Mouse (Mus musculus) midbrain, embryonic 12.5 days (tissue): Measurements from ENCODE around the gene Fam214b. TPM values are rescaled to one million over a fixed set of nuclear protein-coding genes. Genes with fewer than 3 reads are reported as not detected.
"Not testable (repeated sequence)": the region's sequence is repeated elsewhere in the genome, so short reads cannot be mapped to it uniquely, and the experiment has no call there.

ENCODE experiments used
- ATAC-seq: fragments of 200-750 bp; cut with Nextera tagmentation; 2 replicates; pipeline ENCODE4 v1.8.0; 2017; ENCODE audit warnings: low read depth, moderate TSS enrichment, moderate library complexity; ENCODE audit not compliant: low FRiP score
- H3K27ac ChIP-seq: fragments of 300-500 bp; sonication (generic); replicated peaks from 2 replicates; pipeline ENCODE4 v1.5.1; 2016; ENCODE audit warnings: mild to moderate bottlenecking
- H3K27me3 ChIP-seq: fragments of 300-500 bp; sonication (generic); 2 replicates; pipeline ENCODE4 v1.6.1; 2016; ENCODE audit warnings: mild to moderate bottlenecking
- H3K36me3 ChIP-seq: fragments of 300-500 bp; sonication (generic); 2 replicates; pipeline ENCODE4 v1.6.1; 2016
- H3K4me1 ChIP-seq: fragments of 300-500 bp; sonication (generic); 2 replicates; pipeline ENCODE4 v1.6.1; 2016
- H3K4me2 ChIP-seq: fragments of 300-500 bp; sonication (generic); replicated peaks from 2 replicates; pipeline ENCODE4 v1.6.1; 2016; ENCODE audit warnings: mild to moderate bottlenecking, moderate library complexity
- H3K4me3 ChIP-seq: fragments of 300-500 bp; sonication (generic); 2 replicates; pipeline ENCODE4 v1.5.1; 2016; ENCODE audit warnings: mild to moderate bottlenecking
- H3K9ac ChIP-seq: fragments of 300-500 bp; sonication (generic); replicated peaks from 2 replicates; pipeline ENCODE4 v1.6.1; 2016; ENCODE audit warnings: mild to moderate bottlenecking, moderate library complexity
- H3K9me3 ChIP-seq: fragments of 300-500 bp; sonication (generic); 2 replicates; pipeline ENCODE4 v1.6.1; 2016; ENCODE audit warnings: mild to moderate bottlenecking
- WGBS: fragments of 180-500 bp; shearing (Covaris S2); methylation state at CpG from one replicate; pipeline ENCODE4 v1.1.7; 2016; 5-methylcytosine and 5-hydroxymethylcytosine counted together
- polyA plus RNA-seq: library from polyadenylated mRNA; unstranded; fragments of >200 nt; fragmentation: Nextera tagmentation; extraction: Ambion mirVana; gene quantifications from 2 replicates; pipeline ENCODE4 v1.2.1, GENCODE M21; 2016

Fam214b gene
- polyA plus RNA-seq, 1 experiment from 2014 or later, result 51.8 TPM

DNA sequence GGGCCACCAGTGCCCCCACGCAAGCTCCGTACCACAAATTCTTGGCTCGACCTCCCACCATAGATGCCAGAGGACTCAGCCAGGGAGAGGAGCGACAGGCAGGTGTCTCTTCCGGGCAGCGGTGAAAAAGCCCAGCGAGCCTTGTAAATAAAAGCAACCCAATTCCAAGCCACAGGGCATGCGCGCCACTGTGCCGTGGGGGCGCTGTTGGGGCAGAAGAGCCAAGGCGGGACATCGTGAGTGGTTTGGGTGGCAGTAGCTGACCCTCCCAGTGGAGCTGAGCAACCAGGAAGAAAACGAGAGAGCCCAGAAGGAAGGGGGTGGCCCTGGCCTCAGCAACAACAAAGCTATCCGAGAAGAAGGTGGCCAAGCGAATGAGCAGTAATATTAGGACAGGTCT lies 25.1 kb downstream of the Fam214b start:
- ATAC-seq, result no peak
- H3K9ac ChIP-seq, result no peak overlapping the region

DNA sequence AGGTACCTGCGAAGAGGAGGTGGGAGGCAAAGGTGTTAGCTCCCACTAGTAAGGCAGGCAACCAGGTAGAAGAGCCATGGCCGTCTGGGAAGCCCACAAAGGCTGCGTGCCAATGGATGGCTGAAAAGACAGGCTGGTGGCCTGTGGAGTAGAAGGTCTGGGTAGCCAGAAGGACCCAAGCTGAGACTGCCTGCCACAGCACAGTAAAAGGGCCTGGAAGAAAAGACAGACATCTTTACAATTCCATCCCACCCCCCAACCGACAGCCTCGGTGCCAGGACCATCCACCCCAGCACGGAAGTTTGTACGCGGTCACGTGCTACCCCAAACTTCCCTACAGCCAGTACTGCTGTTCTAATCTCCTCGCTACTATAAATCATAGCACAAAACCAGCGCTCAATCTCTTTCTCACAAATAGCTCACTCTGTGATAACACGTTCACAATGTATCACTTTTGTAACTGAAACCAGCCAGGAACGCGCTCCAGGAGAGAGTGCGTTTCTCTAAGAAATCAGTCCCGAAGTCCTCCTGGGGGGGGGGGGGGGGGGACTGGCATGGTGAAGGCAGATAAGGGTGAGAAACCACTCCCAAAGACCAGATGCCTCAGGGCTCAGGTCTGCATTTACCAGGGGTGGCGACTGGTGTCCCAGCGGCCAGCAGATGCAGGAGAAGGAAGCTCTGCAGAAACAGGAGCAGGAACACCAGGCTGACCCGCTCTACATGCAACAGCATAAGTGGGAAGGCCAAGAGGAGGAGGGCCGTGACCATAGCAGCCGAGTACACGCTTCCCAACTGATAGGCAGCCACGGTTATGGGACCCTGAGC lies 26.2 kb downstream of the Fam214b start:
- Histone ChIP-seq H3K4me1 (peaks cover 10% of the 10 kb centered on the region), H3K4me3 (no peak overlapping the region), H3K4me2 (no peak overlapping the region), H3K9me3 (no peaks in the 10 kb centered on the region), H3K27ac (no peak overlapping the region), H3K36me3 (peaks cover 70% of the 10 kb centered on the region), H3K9ac (no peak overlapping the region), H3K27me3 (no peaks in the 10 kb centered on the region)
- no peak for ATAC-seq
- WGBS, result 92% methylated on average over 23 of the region's 23 CpGs

More for the DNA sequence above, 25.1 kb downstream of the Fam214b start:
- no peak overlapping the region for H3K27ac ChIP-seq
- H3K4me2 ChIP-seq, result no peak overlapping the region
- H3K9me3 ChIP-seq, result no peaks in the 10 kb centered on the region
- no peak overlapping the region for H3K4me3 ChIP-seq
- H3K27me3 ChIP-seq, result no peaks in the 10 kb centered on the region
- WGBS, result 87% methylated on average over 16 of the region's 16 CpGs
- peaks cover 12% of the 10 kb centered on the region for H3K4me1 ChIP-seq
- peaks cover 70% of the 10 kb centered on the region for H3K36me3 ChIP-seq

DNA sequence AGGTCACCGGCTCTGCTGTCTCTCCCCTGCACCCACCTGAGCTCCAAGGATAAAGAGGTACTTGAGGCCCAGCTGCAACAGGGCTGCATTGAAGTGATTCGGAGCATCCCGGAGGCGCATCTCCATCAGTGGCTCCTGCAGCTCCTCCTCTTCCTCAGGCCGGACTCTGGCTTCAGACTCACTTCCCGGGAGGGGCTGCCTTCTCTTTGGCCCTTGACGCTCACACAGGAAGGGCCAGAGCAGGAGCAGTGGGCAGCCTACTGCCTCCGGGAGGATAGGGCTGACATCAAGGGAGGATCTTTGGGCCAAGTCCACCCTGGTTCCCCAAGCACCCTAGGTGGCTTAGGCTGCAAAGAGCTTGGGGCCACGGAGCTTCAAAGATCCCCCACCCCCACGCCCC lies 26.8 kb downstream of the Fam214b start:
- Histone ChIP-seq H3K27ac (no peak overlapping the region), H3K9ac (no peak overlapping the region), H3K4me2 (no peak overlapping the region), H3K27me3 (no peaks in the 10 kb centered on the region), H3K4me1 (peaks cover 4% of the 10 kb centered on the region; the same call in 1 of the 2 replicates), H3K9me3 (no peaks in the 10 kb centered on the region), H3K4me3 (no peak overlapping the region), H3K36me3 (peaks cover 70% of the 10 kb centered on the region)
- no peak for ATAC-seq
- 93% methylated on average over 10 of the region's 10 CpGs for WGBS

DNA sequence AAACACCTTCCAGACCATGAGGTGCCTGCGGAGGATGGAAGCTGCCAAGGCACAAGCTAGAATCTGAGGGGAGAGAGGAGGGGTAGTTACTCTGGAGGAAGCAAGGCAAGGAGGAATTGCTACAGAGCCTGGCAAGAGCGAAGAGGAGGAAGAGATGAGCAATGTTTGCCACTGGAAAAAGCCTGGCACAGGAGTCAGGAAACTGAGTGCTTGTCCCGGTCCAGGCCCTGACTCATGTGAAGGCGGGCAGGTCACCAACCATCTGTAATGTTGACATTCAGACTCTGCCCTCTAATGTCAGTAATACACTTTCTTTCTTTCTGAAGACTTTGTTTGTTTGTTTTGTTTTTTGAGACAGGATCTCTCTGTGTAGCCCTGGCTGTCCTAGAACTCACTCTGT lies 27.9 kb downstream of the Fam214b start:
- peaks cover 65% of the 10 kb centered on the region for H3K36me3 ChIP-seq
- H3K4me3 ChIP-seq, result no peak overlapping the region
- H3K4me1 ChIP-seq, result no peaks in the 10 kb centered on the region
- WGBS, result 92% methylated on average over 4 of the region's 4 CpGs
- ATAC-seq, result no peak
- H3K27ac ChIP-seq, result no peak overlapping the region
- no peaks in the 10 kb centered on the region for H3K27me3 ChIP-seq
- no peaks in the 10 kb centered on the region for H3K9me3 ChIP-seq
- H3K4me2 ChIP-seq, result no peak overlapping the region
- H3K9ac ChIP-seq, result no peak overlapping the region

DNA sequence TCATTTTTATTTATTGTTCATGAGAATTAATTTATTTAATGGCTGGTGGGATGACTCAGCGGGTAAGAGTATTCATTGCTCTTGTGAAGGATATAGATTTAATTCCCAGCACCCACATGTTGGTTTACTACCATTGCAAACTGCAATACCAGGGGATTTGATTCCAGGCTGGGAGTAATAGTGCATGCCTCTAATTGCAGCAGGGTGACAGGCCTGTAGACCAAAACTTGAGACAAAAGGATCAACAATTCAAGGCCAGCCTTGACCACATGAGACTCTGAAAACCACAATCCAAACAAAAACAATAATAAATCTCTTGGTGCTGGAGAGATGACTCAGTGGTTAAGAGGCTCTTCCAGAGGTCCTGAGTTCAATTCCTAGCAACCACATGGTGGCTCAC lies 33.9 kb downstream of the Fam214b start:
- no peaks in the 10 kb centered on the region for H3K27me3 ChIP-seq
- no peak overlapping the region for H3K27ac ChIP-seq
- WGBS, result 97% methylated on average over 1 of the region's 1 CpGs
- H3K36me3 ChIP-seq, result 0 out of 2 replicates have a peak, but pooled peaks cover 5% of the 10 kb centered on the region
- no peak for ATAC-seq
- H3K9ac ChIP-seq, result no peak overlapping the region
- H3K9me3 ChIP-seq, result no peaks in the 10 kb centered on the region
- no peak overlapping the region for H3K4me2 ChIP-seq
- H3K4me3 ChIP-seq, result no peak overlapping the region
- H3K4me1 ChIP-seq, result peaks cover 12% of the 10 kb centered on the region

DNA sequence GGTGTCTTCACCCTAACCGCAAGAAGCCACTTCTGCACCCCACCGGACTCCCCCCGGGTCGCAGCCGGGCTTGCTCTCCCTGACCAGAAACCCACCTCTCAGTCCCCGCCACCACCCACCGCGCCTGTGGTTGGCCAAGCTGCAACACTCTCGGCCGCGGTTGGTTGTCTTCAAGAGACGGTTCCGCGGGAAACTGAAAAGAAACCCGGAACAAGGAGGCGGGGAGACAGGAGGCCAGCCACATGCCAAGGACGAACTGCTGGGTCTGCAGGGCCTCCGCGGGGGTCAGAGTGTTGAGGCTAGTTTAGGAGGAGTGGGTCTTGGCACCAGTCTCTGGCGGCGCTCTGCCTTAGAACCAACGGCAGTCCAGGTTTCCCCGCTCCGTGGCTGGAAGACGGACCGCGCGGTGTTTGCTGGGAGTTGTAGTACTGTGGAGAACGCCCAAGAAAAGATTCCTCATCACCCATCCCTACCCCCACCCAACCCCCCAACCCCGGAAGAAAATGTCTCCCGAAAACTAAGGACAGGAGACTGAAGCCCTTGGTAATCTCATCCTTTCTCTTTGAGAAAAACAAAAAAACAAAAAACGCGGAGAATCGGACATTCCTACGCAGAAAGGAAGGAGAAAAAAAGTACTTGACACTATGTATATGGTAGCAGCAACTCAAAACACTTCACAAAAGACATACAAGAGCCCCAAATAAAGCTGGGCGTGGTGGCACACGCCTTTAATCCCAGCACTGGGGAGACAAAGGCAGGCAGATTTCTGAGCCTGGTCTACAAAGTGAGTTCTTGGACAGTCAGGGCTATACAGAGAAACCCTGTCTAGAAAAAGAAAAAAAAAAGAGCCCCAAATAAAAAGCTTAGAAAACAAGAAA lies 35.6 kb downstream of the Fam214b start, which contains the start of gene Fancg:
Gene Fancg, minus strand, starts transcription at position 346 of the 878 bp plus-strand sequence.
- peak within 1 kb of the TSS; percentile 35; the same call in 1 of the 2 replicates for H3K27ac ChIP-seq

DNA sequence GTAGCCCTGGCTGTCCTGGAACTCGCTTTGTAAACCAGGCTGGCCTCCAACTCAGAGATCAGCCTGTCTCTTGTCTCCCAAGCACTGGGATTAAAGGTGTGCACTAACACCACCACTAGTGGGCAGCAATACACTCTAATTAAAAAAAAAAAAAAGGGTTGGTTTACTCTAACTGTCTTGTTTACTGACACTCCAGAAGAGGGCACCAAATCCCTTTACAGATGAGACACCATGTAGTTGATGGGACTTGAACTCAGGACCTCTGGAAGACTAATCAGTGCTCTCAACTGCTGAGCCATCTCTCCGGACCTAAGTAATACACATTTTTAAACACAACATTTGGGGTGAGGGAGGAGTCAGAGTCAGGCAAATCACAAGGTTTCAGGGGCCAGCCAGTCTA lies 40.3 kb downstream of the Fam214b start:
- Histone ChIP-seq H3K36me3 (no peaks in the 10 kb centered on the region), H3K9me3 (no peaks in the 10 kb centered on the region), H3K4me2 (no peak overlapping the region), H3K4me1 (peaks cover 13% of the 10 kb centered on the region), H3K27me3 (no peaks in the 10 kb centered on the region), H3K4me3 (no peak overlapping the region), H3K27ac (no peak overlapping the region), H3K9ac (no peak overlapping the region)
- no peak for ATAC-seq
- 59% methylated on average over 2 of the region's 2 CpGs for WGBS

More for the DNA sequence above, 35.6 kb downstream of the Fam214b start, which contains the start of gene Fancg:
- peak; percentile 93 for ATAC-seq
- Histone ChIP-seq H3K4me1 (peaks cover 12% of the 10 kb centered on the region), H3K27me3 (no peaks in the 10 kb centered on the region), H3K9me3 (no peaks in the 10 kb centered on the region), H3K9ac (peak within 1 kb of the TSS; percentile 58), H3K4me3 (peak within 1 kb of the TSS; percentile 65), H3K36me3 (no peaks in the 10 kb centered on the region), H3K4me2 (peak within 1 kb of the TSS; percentile 87)
- under 1% methylated on average over 37 of the region's 37 CpGs for WGBS

DNA sequence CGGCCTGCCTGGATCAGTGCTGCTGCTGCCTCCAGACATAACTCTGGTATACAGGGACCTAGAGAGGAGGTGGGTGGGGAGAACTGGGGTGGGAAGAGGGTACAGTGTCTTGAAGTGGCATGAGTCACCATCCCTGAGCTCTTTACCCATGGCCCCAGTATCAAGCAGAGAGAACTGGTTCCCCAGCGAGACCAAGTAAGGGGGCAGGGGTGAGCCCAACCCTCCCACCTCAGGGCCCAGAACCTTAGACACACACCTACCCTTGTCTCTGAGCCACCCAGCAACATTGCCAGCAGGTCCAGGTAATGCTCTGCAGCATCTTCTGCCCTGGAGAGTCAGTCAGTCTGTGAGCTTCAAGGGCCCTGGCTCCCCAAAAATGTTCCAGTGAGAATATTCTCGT lies 41.1 kb downstream of the Fam214b start:
- Histone ChIP-seq H3K27me3 (no peaks in the 10 kb centered on the region), H3K4me1 (peaks cover 15% of the 10 kb centered on the region), H3K4me3 (no peak overlapping the region), H3K36me3 (no peaks in the 10 kb centered on the region), H3K4me2 (no peak overlapping the region), H3K27ac (no peak overlapping the region), H3K9ac (no peak overlapping the region), H3K9me3 (no peaks in the 10 kb centered on the region)
- WGBS, result 95% methylated on average over 3 of the region's 3 CpGs
- no peak for ATAC-seq

DNA sequence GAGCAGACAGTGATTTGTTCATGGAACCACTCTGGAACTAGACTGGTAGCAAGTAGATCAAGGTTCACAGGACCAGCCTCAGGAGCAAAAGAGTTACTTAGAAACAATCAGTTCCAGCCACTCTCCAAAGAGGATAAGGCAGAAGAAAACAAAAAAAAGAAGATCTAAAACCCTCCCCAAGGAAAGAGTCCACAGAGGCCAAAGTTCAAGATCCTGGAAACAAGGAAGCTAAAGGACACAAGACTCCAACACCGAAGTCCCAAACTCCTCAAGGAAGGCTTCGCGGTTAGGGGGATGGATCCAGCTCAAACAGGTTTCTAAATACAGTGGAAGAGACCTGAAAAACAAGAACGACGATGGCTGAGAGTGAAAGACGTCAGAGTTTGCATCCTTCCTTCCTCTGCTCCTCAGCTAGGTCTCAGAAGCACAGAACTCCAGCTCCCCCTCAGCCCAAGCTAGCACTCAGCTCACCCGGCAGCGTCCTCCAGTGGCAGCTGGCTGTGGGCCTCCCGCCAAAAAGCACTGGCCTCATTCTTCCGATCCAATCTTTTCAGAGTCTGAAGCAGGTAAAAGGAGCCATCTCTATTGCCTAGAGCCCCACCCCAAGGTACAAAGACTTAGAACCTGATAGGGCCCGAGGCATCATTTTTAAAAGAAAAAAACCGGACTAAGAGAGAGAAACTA lies 43.1 kb downstream of the Fam214b start:
- H3K4me3 ChIP-seq, result no peak overlapping the region
- H3K27me3 ChIP-seq, result no peaks in the 10 kb centered on the region
- no peak overlapping the region for H3K27ac ChIP-seq
- H3K4me2 ChIP-seq, result no peak overlapping the region
- H3K9ac ChIP-seq, result no peak overlapping the region
- no peak for ATAC-seq
- 82% methylated on average over 12 of the region's 12 CpGs for WGBS
- no peaks in the 10 kb centered on the region for H3K36me3 ChIP-seq
- H3K9me3 ChIP-seq, result no peaks in the 10 kb centered on the region
- H3K4me1 ChIP-seq, result peaks cover 16% of the 10 kb centered on the region

DNA sequence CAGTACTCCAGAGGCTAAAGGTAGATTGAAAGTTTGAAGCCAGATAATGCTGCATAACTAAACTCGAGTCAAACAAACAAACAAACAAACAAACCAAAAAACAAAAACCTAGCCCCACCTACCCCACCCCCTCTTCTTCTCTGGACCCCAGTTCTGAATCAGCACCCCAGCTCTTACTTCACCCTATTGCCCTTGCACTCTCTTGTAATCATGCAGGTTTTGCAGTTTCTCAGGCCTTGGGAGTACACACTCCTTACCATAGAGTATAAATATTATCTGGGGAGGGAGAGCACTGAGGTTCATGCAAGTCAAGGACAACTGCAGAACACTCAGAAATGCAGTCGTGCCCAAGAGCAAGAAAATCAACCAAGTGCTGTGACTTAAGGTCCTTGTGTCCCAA lies 44.7 kb downstream of the Fam214b start:
- Histone ChIP-seq H3K9ac (no peak overlapping the region), H3K27me3 (no peaks in the 10 kb centered on the region), H3K27ac (peak overlapping the region; percentile 91), H3K4me1 (peaks cover 27% of the 10 kb centered on the region), H3K36me3 (no peaks in the 10 kb centered on the region), H3K4me3 (no peak overlapping the region), H3K4me2 (no peak overlapping the region), H3K9me3 (no peaks in the 10 kb centered on the region)
- ATAC-seq, result no peak
- 98% methylated on average over 2 of the region's 2 CpGs for whole genome bisulfite sequencing

DNA sequence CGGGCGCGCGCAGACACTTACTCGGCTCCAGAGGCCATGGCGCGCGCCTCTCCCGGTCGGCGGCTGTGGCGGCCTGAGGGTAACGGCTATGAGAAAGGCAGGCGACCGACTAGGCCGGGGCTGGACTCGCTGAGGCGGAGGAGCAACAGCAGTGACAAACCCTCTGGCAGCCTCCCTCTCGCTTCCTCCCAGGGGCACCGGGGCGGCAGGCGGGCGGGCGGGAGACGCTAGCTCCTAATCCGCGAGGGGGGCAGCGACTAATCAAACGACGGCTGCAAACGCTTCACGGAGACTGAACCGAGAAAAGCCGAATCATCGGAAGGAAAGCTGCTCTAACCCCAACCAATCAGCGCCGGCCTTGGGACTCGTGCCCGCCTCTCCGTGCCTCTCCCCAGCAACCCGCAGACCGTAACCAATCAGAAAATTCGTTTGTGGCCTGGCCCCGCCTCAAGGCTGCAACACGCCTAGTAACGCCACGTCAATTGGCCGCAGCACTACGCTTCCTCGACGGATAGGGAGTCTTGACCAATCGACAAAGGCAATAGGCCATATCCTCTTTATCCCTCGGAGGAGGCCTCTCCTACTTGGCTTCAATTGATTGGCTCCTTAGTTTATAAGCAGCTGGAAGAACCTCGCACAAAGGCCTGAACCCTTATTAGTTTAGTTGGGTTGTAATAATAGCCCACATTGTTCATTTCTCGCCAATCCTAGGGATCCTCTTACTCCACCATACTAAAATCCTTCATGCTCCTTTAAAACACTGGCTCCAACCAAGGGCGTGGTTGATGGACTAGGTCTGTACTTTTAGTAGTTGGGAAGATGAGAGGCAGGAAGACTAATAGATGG lies 45.7 kb downstream of the Fam214b start, which contains the start of gene Vcp:
Gene Vcp, minus strand, starts transcription at position 367 of the 846 bp plus-strand sequence.
- not testable (repeated sequence) for H3K36me3 ChIP-seq, H3K27me3 ChIP-seq, H3K9me3 ChIP-seq
- H3K27ac ChIP-seq, result peak within 1 kb of the TSS; percentile 98
- peak within 1 kb of the TSS; percentile 73 for H3K9ac ChIP-seq
- ATAC-seq, result peak; percentile 96
- peak within 1 kb of the TSS; percentile 90 for H3K4me2 ChIP-seq
- H3K4me1 ChIP-seq, result peaks cover 27% of the 10 kb centered on the region
- peak within 1 kb of the TSS; percentile 76 for H3K4me3 ChIP-seq
- under 1% methylated on average over 50 of the region's 56 CpGs for WGBS
